Mouse (Mus musculus) ES-E14 (cell line): ENCODE measurements at regions not wholly inside any gene's neighbourhood (a gene's known extent, or its start where the extent isn't known, plus 50 kb on each side); places are given as distances from the start of the nearest gene placed in this dataset.

Experiments used
- HCFC1 ChIP-seq: IDR thresholded peaks from 2 replicates; pipeline ENCODE4 v1.6.1; 2012; ENCODE audit warnings: low read length, inconsistent platforms, borderline replicate concordance; ENCODE audit not compliant: insufficient read depth
- ZC3H11A ChIP-seq: IDR thresholded peaks from 2 replicates; pipeline ENCODE4 v1.6.1; 2012; ENCODE audit warnings: low read depth, mild to moderate bottlenecking, inconsistent platforms, low read length, borderline replicate concordance
- ZNF384 ChIP-seq: IDR thresholded peaks from 2 replicates; pipeline ENCODE4 v1.6.1; 2012; ENCODE audit warnings: low read depth, low read length, inconsistent platforms

GRCm38 (mm10) chr6:6301001-6301510, 84.1 kb upstream of the Slc25a13 start:
- TF ChIP-seq ZNF384 (no peak), HCFC1 (no peak), ZC3H11A (no peak)
